Mouse (Mus musculus): ENCODE data around the gene Il21. TPM values are rescaled to one million over a fixed set of nuclear protein-coding genes. Genes with fewer than 3 reads are reported as not detected.
A peak's percentile ranks its signal among the peaks of the same experiment; 100 is the strongest.

The Il21 gene
- polyA plus RNA-seq, 1 experiment: not detected

GRCm38 (mm10) chr3:37201122-37201916 lies 31.1 kb downstream of the Il21 start:
- no peak for DNase-seq (ENCODE audit: extremely low spot score in 1 of 2, low spot score in 1 of 2)

- DNase-seq (ENCODE audit: extremely low spot score in 1 of 2, low spot score in 1 of 2): no peak
Measured at GRCm38 (mm10) chr3:37198302-37198701, 34.1 kb downstream of the Il21 start.

DNA sequence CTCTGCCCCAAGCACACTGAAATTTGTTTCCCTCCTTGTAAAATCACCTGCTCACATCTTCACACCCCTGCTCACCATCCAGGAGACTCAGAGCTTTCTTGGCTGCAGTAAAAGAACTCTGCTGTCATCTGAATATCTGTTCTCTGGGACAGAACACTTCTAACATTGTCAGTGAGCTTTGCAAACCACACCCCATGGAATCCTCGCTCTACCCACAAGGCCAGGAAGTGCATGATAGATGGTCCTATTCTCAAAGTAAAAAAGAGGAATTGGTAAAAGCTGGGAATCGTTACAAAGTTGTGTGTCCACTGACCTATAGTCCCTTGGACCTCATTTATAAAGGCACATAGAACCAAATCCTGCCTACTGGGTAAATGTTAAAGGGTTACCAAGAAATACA lies 40.5 kb downstream of the Il21 start:
- DNase-seq (ENCODE audit: extremely low spot score in 1 of 2, low spot score in 1 of 2): no peak

GRCm38 (mm10) chr3:37185534-37185933 lies 46.9 kb downstream of the Il21 start:
- no peak for DNase-seq (ENCODE audit: extremely low spot score in 1 of 2, low spot score in 1 of 2)

- peak in 1 of 2 experiments; percentile 42 for DNase-seq (ENCODE audit: extremely low spot score in 1 of 2, low spot score in 1 of 2)
Measured at GRCm38 (mm10) chr3:37182415-37183269, 49.8 kb downstream of the Il21 start.

- no peak for DNase-seq (ENCODE audit: extremely low spot score in 1 of 2, low spot score in 1 of 2)
Measured at GRCm38 (mm10) chr3:37181041-37181440, 51.4 kb downstream of the Il21 start.

DNA sequence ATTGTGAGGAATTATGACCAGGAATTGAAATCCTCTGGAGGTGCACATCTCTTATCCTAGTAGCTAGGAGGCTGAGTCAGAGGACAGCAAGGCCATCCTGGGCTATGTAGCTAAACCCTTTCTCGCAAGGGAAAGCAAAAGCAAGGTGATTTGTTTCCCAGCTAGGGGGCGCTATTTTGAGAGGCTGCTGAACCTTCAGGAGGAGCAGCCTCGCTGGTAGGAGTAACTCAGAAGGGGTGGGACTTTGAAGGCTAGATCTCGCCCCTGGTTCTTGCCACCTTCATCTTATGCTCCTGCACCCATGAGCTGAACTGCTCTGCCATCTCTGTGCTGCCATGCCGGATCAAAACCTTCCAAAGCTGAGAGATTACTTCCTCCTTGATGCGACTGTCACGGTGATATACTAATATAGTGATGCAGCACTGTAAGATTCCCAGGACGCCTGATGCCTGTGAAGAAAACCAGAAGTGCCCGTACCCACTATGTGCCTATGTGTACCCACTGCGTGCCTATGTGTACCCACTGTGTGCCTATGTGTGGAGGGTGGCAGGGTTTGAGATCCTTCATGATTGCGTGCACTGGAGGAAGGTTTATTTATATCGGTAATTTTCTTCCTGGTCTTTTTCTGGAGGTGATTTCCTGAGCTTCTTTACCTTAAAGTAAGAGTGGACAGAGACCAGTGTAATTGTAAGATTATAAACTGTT lies 52.2 kb downstream of the Il21 start:
- DNase-seq (ENCODE audit: extremely low spot score in 1 of 2, low spot score in 1 of 2): no peak

DNA sequence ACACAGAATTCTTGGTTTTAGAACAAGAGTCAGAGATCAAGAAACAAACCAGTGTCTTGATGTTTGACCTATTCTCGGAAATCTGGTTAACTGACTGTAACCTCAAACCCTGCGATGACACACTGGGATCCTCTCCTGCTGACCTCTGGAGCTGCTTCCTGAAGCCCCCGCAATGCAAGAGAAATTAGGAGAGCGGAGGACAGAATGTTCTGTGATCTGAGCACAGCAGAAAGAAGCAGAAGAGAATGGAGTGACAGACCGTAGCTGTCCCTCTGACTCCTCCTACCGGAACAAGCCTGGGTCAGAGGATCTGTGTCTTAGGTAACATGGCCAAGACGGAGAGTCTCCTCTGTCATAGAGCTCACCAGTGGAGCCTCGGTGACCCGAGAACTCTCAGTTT lies 53.0 kb downstream of the Il21 start:
- no peak for DNase-seq (ENCODE audit: extremely low spot score in 1 of 2, low spot score in 1 of 2)

DNA sequence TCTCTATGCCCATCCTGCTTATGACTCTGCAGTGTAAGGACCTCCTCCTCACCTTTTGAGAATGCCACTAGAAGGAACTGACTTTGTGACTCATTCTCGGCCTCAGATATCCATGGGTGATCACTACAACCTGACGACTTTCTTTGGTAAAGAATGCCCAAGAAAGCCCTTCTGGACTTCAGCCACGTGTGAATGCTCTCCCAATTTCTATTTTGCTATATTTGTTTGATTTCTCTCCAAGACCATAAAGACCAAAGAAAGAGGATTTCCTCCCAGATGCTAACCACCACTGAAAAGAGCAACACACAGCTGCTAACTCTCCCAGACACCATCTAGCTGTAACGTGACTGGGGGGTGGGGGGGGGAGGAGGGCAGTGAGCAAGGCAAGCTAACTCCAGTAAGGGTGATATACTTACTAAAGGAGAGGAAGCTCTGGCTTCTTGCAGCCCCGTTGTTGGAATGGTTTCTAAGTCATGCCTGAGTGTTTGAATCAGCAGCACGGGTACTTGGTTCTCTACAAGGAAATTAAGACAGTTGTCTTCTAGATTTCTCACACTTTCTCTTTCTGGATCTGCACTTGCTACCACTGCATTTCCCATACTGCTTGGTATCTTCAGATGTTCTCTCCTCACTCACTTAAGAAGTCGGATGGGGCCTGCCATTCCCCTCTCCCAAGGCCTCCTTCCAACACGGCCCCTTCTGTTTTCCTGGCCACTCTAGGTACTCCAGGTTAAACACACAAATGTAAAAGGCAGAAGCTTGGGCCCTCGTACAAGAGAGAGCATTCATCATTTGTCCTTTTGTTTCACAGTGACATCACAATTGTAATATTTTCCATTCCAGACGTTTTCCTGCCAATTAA lies 57.5 kb downstream of the Il21 start:
- DNase-seq (ENCODE audit: extremely low spot score in 1 of 2, low spot score in 1 of 2): no peak

DNA sequence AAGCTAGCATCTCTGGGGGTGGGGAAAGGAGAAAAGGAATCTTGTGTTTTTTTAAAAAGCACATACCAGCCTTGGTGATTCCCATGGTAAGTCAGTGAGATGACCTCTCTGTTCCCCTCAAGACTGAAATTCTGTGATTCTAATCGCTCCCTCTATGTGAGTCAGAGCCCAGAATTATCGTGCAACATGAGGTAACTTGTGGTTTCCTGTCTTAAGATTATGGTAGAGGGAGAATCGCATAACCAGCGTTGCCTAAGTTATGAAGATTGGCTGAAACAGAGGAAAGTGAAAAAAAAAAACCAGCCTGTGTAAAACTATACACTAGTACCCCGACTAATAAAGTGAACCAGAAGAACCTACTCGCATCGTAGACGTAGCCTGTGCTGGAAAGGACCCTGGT lies 59.2 kb downstream of the Il21 start:
- no peak for DNase-seq (ENCODE audit: extremely low spot score in 1 of 2, low spot score in 1 of 2)

Other genes with a start within 250 kb of the Il21 start
- not detected in 2 replicates for gene Adad1, start 169.1 kb downstream of the Il21 start, polyA plus RNA-seq (2012; rRNA removed)
- 0.16 TPM in 1 of 2 replicates, not detected in the other for gene Il2, start 106.7 kb downstream of the Il21 start, polyA plus RNA-seq (2012; rRNA removed)
- gene Bbs12, start 79.9 kb upstream of the Il21 start, polyA plus RNA-seq (2012; rRNA removed): 2.7 and 2.9 TPM in 2 replicates
- gene Cetn4, start 80.1 kb upstream of the Il21 start, polyA plus RNA-seq (2012; rRNA removed): 12.0 and 12.2 TPM in 2 replicates
- gene Fgf2, start 115.7 kb upstream of the Il21 start, polyA plus RNA-seq (2012; rRNA removed): 3.2 TPM in 2 replicates
- 6.6 and 11.2 TPM in 2 replicates for gene Spata5, start 187.3 kb upstream of the Il21 start, polyA plus RNA-seq (2012; rRNA removed)
- 9.0 and 10.0 TPM in 2 replicates for gene Nudt6, start 187.6 kb upstream of the Il21 start, polyA plus RNA-seq (2012; rRNA removed)

Data from frontal cortex, adult 2 months (tissue).